Mouse (Mus musculus) heart, postnatal 0 days (tissue): ENCODE results near the gene Gm8978. TPM values are rescaled to one million over a fixed set of nuclear protein-coding genes. Genes with fewer than 3 reads are reported as not detected.
"Not testable (repeated sequence)": the region's sequence is repeated elsewhere in the genome, so short reads cannot be mapped to it uniquely, and the experiment has no call there.

Experiments
- ATAC-seq: fragments of 200-750 bp; cut with Nextera tagmentation; 2 replicates; pipeline ENCODE4 v1.8.0; 2017; ENCODE audit warnings: low read depth, moderate number of reproducible peaks, moderate library complexity; ENCODE audit not compliant: insufficient read depth
- DNase-seq: peaks from one replicate; pipeline ENCODE4 v3.0.0-alpha.2; 2016; ENCODE audit warnings: low spot score
- H3K27ac ChIP-seq: fragments of 300-500 bp; sonication (generic); 2 replicates; pipeline ENCODE4 v1.5.1; 2014; ENCODE audit warnings: low read depth, mild to moderate bottlenecking
- H3K27me3 ChIP-seq: fragments of 300-500 bp; sonication (generic); 2 replicates; pipeline ENCODE4 v1.6.1; 2014; ENCODE audit warnings: low read length, mixed read lengths; ENCODE audit not compliant: control insufficient read depth, insufficient read depth
- H3K36me3 ChIP-seq: fragments of 300-500 bp; sonication (generic); replicated peaks from 2 replicates; pipeline ENCODE4 v1.6.1; 2014; ENCODE audit warnings: low read length, mixed read lengths; ENCODE audit not compliant: control insufficient read depth, insufficient read depth
- H3K4me1 ChIP-seq: fragments of 300-500 bp; sonication (generic); 2 replicates; pipeline ENCODE4 v1.6.1; 2014; ENCODE audit warnings: antibody characterized with exemption; ENCODE audit not compliant: control insufficient read depth, insufficient read depth
- H3K4me2 ChIP-seq: fragments of 300-500 bp; sonication (generic); 2 replicates; pipeline ENCODE4 v1.6.1; 2014; ENCODE audit warnings: low read depth, mild to moderate bottlenecking, low read length, moderate library complexity
- H3K4me3 ChIP-seq: fragments of 300-500 bp; sonication (generic); 2 replicates; pipeline ENCODE4 v1.5.1; 2014; ENCODE audit warnings: low read depth, low read length
- H3K9ac ChIP-seq: fragments of 300-500 bp; sonication (generic); replicated peaks from 2 replicates; pipeline ENCODE4 v1.6.1; 2014; ENCODE audit warnings: low read depth, low read length, mixed read lengths
- H3K9me3 ChIP-seq: fragments of 300-500 bp; sonication (generic); replicated peaks from 2 replicates; pipeline ENCODE4 v1.6.1; 2016; ENCODE audit warnings: low read length; ENCODE audit not compliant: control insufficient read depth
- WGBS: fragments of 180-500 bp; shearing (Covaris S2); extraction: QIAGEN DNeasy Blood & Tissue Kit; methylation state at CpG from one replicate; pipeline ENCODE4 v1.1.7; 2014; 5-methylcytosine and 5-hydroxymethylcytosine counted together
- microRNA-seq: library from miRNA; unstranded; fragments of <30 nt; microRNA quantifications from one replicate; pipeline ENCODE4, GENCODE M21; 2016
- polyA plus RNA-seq: library from polyadenylated mRNA; unstranded; fragments of >200 nt; fragmentation: Nextera tagmentation; extraction: Ambion mirVana; gene quantifications from 2 replicates; pipeline ENCODE4 v1.2.1, GENCODE M21; 2015
- total RNA-seq: library from RNA; depleted of rRNA; stranded (reverse); fragments of >200 nt; gene quantifications from 2 replicates; pipeline ENCODE4 v1.2.3, GENCODE M21; 2014; ENCODE audit warnings: low replicate concordance; rRNA removed

The Gm8978 gene
- total RNA-seq (not detected in 2 replicates), polyA plus RNA-seq (not detected in 2 replicates)

DNA sequence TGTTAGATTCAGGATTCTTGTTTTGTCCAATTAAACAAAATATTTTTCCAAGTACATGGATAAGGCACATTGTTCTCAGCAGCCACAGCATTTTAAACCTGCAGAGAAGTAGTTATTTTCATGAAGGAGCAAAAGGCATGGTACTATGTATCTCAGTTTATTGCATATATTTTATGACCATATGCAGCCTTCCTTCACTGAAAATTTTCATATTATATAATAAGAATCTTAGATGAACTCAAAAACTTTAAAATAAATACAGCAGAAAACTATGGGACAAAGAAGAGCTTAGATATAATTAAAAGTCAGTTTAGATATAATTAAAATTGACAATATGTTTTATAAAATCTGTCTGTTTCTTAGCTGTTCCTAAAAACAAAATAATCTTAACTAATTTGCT is at the start of gene Gm8978:
Gene Gm8978 (minus strand): TSS at position 101 of the 400 bp plus-strand sequence.
- H3K9me3 ChIP-seq, H3K4me2 ChIP-seq, H3K27me3 ChIP-seq, H3K4me1 ChIP-seq, H3K9ac ChIP-seq, H3K36me3 ChIP-seq, H3K4me3 ChIP-seq, ATAC-seq, H3K27ac ChIP-seq, DNase-seq: not testable (repeated sequence)

DNA sequence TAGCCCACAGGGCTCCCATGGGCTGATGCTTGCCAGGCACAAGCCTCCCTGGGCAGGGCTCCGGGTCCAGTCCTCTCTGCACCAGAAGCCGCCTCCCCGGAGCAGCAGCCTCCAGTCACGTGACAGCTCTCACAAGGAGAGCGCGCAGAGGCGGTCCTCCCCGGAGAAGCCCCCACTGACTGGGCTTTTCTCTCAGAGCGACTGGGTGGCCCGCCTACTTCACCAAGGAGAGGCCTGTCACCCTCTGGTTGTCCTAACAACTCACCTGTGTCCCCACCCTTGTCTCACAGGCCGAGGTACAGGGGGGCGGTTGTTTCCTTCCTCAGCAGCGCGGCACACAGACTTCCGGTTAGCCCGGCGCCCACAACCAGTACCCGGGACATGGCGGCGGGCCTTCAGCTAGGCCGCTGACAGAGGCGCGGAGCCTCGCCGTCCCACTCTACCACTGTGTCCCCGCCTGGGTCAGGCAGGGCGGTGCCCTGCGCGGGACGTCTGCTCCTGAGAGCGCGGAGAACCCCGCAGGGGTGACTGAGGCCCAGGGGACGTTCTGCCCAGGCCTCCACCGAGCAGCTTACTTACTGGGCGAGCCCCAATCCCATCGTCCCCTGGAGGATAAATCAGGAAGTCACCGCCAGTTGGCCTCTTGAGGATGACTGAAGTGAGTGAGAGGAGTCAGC is 35.3 kb downstream of the Gm8978 start:
- not testable (repeated sequence) for H3K9me3 ChIP-seq, H3K27me3 ChIP-seq, H3K36me3 ChIP-seq, H3K4me1 ChIP-seq
- 4% methylated on average over 10 of the region's 38 CpGs for whole genome bisulfite sequencing
- H3K27ac ChIP-seq: peak overlapping the region; percentile 60
- peak overlapping the region; percentile 59 for H3K9ac ChIP-seq
- peak; percentile 78 for DNase-seq
- peak; percentile 98 for ATAC-seq
- H3K4me2 ChIP-seq: peak overlapping the region; percentile 63
- H3K4me3 ChIP-seq: peak overlapping the region; percentile 51

DNA sequence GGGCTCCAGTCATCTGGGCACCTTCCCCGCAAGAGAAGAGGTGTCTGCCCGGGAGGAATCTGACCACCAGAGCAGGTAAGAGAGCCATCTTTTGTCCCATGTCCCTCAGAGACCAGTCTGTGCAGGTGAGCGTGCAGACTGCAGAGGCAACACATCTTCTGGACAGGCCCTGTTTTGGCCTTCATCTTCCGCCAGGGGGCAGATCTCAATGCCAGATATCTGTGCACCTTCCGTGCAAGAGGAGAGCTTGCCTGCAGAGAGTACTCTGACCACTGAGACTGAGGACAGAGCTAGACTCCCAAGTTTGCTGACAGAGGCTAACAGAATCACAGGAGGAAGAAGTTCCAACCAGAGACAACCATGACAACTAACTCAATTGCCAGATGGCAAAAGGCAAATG is 56.5 kb downstream of the Gm8978 start:
- 88% methylated on average over 5 of the region's 5 CpGs for WGBS
- H3K4me1 ChIP-seq, H3K4me2 ChIP-seq, DNase-seq, H3K9me3 ChIP-seq, H3K27me3 ChIP-seq, ATAC-seq, H3K27ac ChIP-seq, H3K9ac ChIP-seq, H3K36me3 ChIP-seq, H3K4me3 ChIP-seq: not testable (repeated sequence)

Small RNA genes within 50 kb of the gene (microRNA-seq; reads per million reads assigned to microRNA genes)
- gene Gm27440: not detected

Other genes starting within 250 kb of the Gm8978 start
- gene Rnls, start 233.0 kb downstream of the Gm8978 start, total RNA-seq: 8.0 and 22.6 TPM in 2 replicates
- 16.4 and 16.7 TPM in 2 replicates for gene Rnls, start 233.0 kb downstream of the Gm8978 start, polyA plus RNA-seq
- not detected in 2 replicates for gene Lipo4, start 107.5 kb downstream of the Gm8978 start, total RNA-seq
- not detected in 2 replicates for gene Lipo4, start 107.5 kb downstream of the Gm8978 start, polyA plus RNA-seq
- gene Lipo2, start 126.1 kb upstream of the Gm8978 start, total RNA-seq: 0.53 TPM in 1 of 2 replicates, not detected in the other
- gene Lipo2, start 126.1 kb upstream of the Gm8978 start, polyA plus RNA-seq: 0.30 and 0.31 TPM in 2 replicates
- gene Lipo3, start 136.7 kb upstream of the Gm8978 start, total RNA-seq: 7.6 and 12.9 TPM in 2 replicates
- 12.2 and 12.6 TPM in 2 replicates for gene Lipo3, start 136.7 kb upstream of the Gm8978 start, polyA plus RNA-seq
- gene Lipo1, start 162.2 kb upstream of the Gm8978 start, total RNA-seq: not detected in 2 replicates
- gene Lipo1, start 162.2 kb upstream of the Gm8978 start, polyA plus RNA-seq: not detected in 2 replicates